Mouse (Mus musculus) megakaryocyte-erythroid progenitor cell, adult 5-6 weeks (primary cell): ENCODE data around the gene Arl10. TPM values are rescaled to one million over a fixed set of nuclear protein-coding genes. Genes with fewer than 3 reads are reported as not detected.

Experiments used
- ATAC-seq: replicated peaks from 2 replicates; pipeline ENCODE4 v1.8.0; 2016; ENCODE audit warnings: mild to moderate bottlenecking, inconsistent platforms; ENCODE audit not compliant: severe bottlenecking, poor library complexity, low FRiP score, low TSS enrichment
- total RNA-seq, 2 experiments: library from RNA; stranded (forward) in 1 of 2; stranded (reverse) in 1 of 2; fragments of 200-1000, 215-1000 nt in 1 of 2; fragments of >200 nt in 1 of 2; fragmentation: Nextera tagmentation in 1 of 2; gene quantifications; 2 replicates each; pipeline ENCODE4 v1.2.3; 2014 to 2017

Gene Arl10
- total RNA-seq (2014; fragmentation: Nextera tagmentation) (9.0 and 16.5 TPM in 2 replicates), total RNA-seq (2017) (not detected in 2 replicates)

DNA sequence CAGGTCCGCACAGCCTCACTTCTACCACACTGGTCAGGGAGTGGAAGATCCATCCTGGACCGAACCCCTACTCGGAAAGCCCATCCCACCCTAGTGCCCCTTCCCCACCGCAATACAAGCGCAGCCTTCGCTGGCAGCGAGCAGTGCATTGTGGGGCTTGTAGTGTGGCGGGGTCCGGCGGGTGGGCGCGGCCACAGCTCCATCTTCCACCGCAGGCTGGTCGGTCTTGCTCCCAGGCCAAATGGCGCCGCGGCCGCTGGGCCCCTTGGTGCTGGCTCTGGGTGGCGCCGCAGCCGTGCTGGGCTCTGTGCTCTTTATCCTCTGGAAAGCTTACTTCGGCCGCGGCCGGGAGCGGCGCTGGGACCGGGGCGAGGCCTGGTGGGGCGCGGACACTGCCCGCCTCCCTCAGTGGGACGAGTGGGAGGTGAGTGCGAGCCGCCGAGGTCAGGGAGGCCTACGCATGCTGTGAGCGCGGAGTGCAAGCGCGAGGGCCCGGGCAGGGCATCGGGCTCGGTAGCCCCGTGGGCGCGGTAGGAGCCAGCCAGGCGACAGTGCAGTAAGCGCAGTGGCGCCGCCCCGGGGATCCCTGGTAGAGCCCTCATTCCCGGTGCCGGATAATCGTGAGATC is at the start of gene Arl10:
Gene Arl10, plus strand, starts transcription at position 162 of the 628 bp plus-strand sequence.
- ATAC-seq = peak; percentile 69

- no peak for ATAC-seq
Observed at GRCm38 (mm10) chr13:54527140-54527539, 47.7 kb upstream of the Arl10 start.

DNA sequence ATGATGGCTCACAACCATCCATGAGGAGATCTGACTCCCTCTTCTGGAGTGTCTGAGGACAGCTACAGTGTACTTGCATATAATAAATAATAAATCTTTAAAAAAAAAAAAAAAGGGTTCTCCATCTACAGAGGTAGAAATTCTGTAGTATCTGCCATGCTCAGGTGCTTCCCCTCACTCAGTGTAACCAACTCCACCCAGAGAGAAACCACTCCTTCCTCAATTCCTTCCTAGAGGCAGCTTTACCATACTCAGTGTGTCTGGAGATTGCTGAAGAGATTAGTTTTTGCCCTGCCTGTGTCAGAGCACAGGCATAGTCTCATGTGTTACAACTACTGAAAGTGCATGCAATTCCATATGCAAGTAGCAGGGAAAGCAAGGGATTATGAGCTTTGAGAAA is 42.7 kb upstream of the Arl10 start:
- no peak for ATAC-seq

- no peak for ATAC-seq
Observed at GRCm38 (mm10) chr13:54548036-54548435, 26.8 kb upstream of the Arl10 start.

- no peak for ATAC-seq
Observed at GRCm38 (mm10) chr13:54556176-54556575, 18.6 kb upstream of the Arl10 start.

DNA sequence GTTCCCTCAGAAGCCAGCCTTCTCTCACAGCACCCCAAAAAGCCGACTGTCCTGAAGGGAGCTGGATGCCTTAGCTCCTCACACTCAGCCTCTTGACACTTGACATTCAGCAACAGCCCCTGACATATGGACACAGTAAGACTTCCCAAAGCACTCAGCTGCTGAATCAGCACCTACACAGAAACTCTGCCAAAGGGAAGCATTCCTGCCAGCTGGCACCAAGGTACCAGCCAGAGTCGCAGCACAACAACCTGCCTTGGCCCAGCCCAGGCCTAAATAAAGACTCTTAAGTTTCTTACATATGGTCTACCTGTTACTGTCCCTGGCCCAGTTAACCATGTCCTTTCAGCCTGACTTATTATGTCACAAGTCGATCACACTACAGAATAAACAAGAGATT is 18.0 kb upstream of the Arl10 start:
- no peak for ATAC-seq

- no peak for ATAC-seq
Observed at GRCm38 (mm10) chr13:54557652-54558051, 17.2 kb upstream of the Arl10 start.

- ATAC-seq = no peak
Observed at GRCm38 (mm10) chr13:54559656-54560055, 15.2 kb upstream of the Arl10 start.

GRCm38 (mm10) chr13:54560608-54561007 is 14.2 kb upstream of the Arl10 start:
- no peak for ATAC-seq

DNA sequence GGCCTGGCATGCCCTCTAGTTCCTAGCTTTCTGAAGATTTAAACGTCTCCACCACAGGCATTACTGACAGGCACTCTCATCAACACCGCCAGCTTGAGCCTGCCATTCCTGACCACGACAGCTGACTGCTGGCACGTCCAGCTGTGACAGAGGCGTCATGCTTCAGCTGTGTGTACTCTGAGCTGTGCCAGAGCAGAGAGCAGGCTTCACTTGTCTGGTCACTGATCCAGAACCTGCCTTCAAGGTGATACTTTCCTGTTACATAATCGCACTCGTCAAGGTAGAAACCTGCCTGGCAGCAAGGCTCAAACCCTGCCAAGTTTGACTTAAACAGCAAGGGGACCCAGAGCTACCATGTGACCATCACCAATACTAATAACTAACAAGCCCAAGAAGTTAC is 12.3 kb upstream of the Arl10 start:
- no peak for ATAC-seq

- no peak for ATAC-seq
Observed at GRCm38 (mm10) chr13:54564232-54565200, 10.3 kb upstream of the Arl10 start.

DNA sequence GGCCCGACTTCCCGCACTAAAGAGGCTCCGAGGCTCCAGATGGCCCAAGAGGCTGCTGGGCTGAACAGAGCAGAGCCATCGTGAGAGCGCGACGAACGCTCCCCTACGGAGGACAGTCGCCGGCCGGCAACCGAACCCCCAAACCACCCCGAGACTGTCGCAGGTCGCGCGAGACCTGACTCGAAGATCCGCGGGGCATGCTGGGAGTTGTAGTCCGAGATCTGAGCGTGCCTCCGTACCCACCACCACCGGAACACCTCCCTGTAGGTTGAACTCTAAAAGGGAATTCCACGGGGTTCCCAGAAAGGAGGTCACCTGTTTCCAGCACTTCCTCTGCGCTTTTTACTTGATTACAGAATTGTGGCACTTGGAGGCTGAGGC is 9.6 kb upstream of the Arl10 start, which contains the start of gene 4833439L19Rik:
Gene 4833439L19Rik, minus strand, starts transcription at position 235 of the 381 bp plus-strand sequence.
- ATAC-seq = peak; percentile 92

GRCm38 (mm10) chr13:54565594-54566345 is 9.0 kb upstream of the Arl10 start:
- peak; percentile 47 for ATAC-seq

GRCm38 (mm10) chr13:54568380-54568779 is 6.4 kb upstream of the Arl10 start:
- no peak for ATAC-seq

DNA sequence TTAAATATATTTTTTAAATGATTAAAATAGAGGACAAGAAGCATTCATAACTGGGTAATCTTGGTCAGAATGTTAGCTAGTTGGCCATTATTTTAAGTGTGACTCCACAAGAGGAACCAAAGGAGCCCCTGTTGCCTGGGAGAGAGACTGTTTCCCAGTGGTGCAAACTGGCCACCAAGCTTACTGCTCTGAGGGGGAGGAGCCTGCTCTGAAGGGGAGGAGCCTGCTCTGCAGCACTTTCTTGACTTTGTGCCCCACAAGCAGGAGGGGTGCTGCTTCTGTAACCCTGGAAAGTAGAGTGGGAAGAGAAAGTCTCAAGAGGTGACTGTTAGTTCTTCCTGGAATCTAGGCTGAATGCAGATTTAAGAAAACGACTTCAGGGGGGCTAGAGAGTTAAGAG is 5.5 kb upstream of the Arl10 start:
- no peak for ATAC-seq

GRCm38 (mm10) chr13:54570736-54571135 is 4.1 kb upstream of the Arl10 start:
- ATAC-seq = no peak

DNA sequence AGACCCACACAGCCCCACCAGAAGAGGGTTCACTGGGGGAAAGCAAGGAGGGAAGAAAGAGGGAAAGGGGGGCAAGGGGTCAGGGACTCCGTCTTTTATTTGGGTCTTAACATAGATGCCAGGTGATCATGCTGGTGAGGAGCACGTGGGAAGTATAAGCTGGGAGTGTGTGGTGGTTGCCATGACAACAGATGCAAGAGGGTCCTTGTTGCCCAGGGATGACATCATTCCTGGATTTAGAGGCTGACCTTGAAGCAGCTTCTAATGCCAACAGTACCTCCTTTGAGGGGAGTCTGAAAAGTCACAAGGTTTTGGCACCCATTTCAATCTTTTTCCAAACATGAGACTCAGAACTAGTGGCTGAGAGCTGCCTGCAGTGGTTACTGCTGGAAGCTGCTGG is 3.2 kb upstream of the Arl10 start:
- ATAC-seq = no peak

DNA sequence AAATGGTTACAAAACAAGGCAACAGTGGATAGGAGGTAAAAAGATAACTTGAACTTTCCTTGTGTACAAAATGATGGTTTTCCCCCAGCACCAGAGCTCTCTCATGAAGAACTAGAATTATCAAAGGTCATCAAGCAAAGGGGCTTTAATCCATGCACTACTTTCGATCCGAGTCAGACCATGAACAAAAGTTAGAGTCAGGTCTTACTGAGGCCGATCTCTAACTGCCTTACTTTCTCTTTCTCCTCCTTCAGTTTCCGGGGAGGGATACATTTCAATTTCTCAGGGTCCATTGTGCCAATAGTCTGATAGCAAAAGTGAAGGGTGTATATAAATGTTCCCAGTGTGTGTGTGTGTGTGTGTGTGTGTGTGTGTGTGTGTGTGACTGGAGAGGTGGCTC is 2.2 kb upstream of the Arl10 start:
- ATAC-seq = no peak

GRCm38 (mm10) chr13:54575489-54575888 is 674 bp downstream of the Arl10 start:
- ATAC-seq = no peak
